Mouse (Mus musculus) C2C12 (cell line): ENCODE results near the gene Tnfaip8l2.

Source experiments
- CEBPB ChIP-seq: IDR thresholded peaks from one replicate; pipeline ENCODE4 v1.6.1; 2011; ENCODE audit warnings: low read depth, mild to moderate bottlenecking, control low read depth, moderate library complexity
- CTCF ChIP-seq: IDR thresholded peaks from one replicate; pipeline ENCODE4 v1.5.1; 2011; ENCODE audit not compliant: control insufficient read depth, insufficient read depth, insufficient read length
- FOSL1 ChIP-seq: IDR thresholded peaks from one replicate; pipeline ENCODE4 v1.8.0; 2011; ENCODE audit warnings: mild to moderate bottlenecking, low read length; ENCODE audit not compliant: poor library complexity, insufficient read depth, severe bottlenecking
- MAX ChIP-seq: IDR thresholded peaks from one replicate; pipeline ENCODE4 v1.6.1; 2011; ENCODE audit warnings: mild to moderate bottlenecking, control low read depth
- MYOD1 ChIP-seq: IDR thresholded peaks from one replicate; pipeline ENCODE4 v1.6.1; 2011; ENCODE audit warnings: low read depth; ENCODE audit not compliant: control insufficient read depth, insufficient read length
- MYOG ChIP-seq: IDR thresholded peaks from one replicate; pipeline ENCODE4 v1.6.1; 2011; ENCODE audit not compliant: control insufficient read depth, insufficient read length; ENCODE audit errors: extremely low read depth
- USF1 ChIP-seq: IDR thresholded peaks from one replicate; pipeline ENCODE4 v1.6.1; 2011; ENCODE audit warnings: low read depth, mild to moderate bottlenecking, control low read depth, moderate library complexity

GRCm38 (mm10) chr3:95124246-95124645 is 17.9 kb downstream of the Tnfaip8l2 start, which contains the start of gene Tmod4:
- TF ChIP-seq USF1 (no peak), CTCF (no peak), CEBPB (no peak), MAX (no peak), FOSL1 (no peak), MYOD1 (no peak), MYOG (no peak)
